Comparison of ENCODE assay signal across 14 mouse cellular contexts in genomic region chr5:143683696-143684095, GRCm38 (mm10). TPM values are rescaled to one million over a fixed set of nuclear protein-coding genes. Genes with fewer than 3 reads are reported as not detected.
DNase-seq lines count a peak whose midpoint lies in the region; ATAC-seq and TF ChIP-seq lines count a peak whose summit lies in the region.
"Had no signal": no experiment of that assay in that cellular context is flagged by ENCODE, and none has a peak within 500 bp of the region (broad histone marks: within the 10 kb centered on the region; RNA-seq: fewer than 3 reads in every experiment).

No protein-coding gene starts in this region.

- no peak overlapping the region for H3K9ac ChIP-seq in kidney, postnatal 0 days (ENCODE audit: low read depth, low read length)
- 0 out of 2 replicates have a peak overlapping the region, but pooled peaks have one; percentile 11 for H3K9ac ChIP-seq in embryonic facial prominence, embryonic 13.5 days
- H3K9ac ChIP-seq: liver, embryonic 12.5 days had no signal

- no peaks in the 10 kb centered on the region for H3K27me3 ChIP-seq in kidney, postnatal 0 days (ENCODE audit: insufficient read depth, low read length)
- no peaks in the 10 kb centered on the region for H3K27me3 ChIP-seq in embryonic facial prominence, embryonic 13.5 days
- H3K27me3 ChIP-seq: liver, embryonic 12.5 days; megakaryocyte, embryonic 14.5 days had no signal

- WGBS in kidney, postnatal 0 days = 30% methylated on average over 6 of the region's 6 CpGs
- WGBS in embryonic facial prominence, embryonic 13.5 days = 57% methylated on average over 6 of the region's 6 CpGs

- no peak for DNase-seq in kidney, postnatal 0 days (ENCODE audit: low spot score)
- no peak for DNase-seq in kidney, postnatal 25 days
- DNase-seq in Muller cell, postnatal 12 days (ENCODE audit: inconsistent ontology term) = peak; percentile 63
- DNase-seq in mesoderm, embryonic 11.5 days (ENCODE audit: low read depth, low spot score) = peak; percentile 28
- DNase-seq in lung, postnatal 36 days = no peak
- DNase-seq in urinary bladder, adult 18-20 months (ENCODE audit: low spot score in 2 of 2) = no peak
- DNase-seq: adrenal gland, adult 2 months; cerebellum, adult 2 months; kidney, adult 9 months; right cerebral cortex, postnatal 4 days had no signal

- no peak for TF ChIP-seq CTCF in kidney, postnatal 0 days (IDR thresholded peaks at IDR 0.05; ENCODE audit: low read depth)

- H3K27ac ChIP-seq in kidney, postnatal 0 days = peak overlapping the region; percentile 48; the same call in 1 of the 2 replicates
- no peak overlapping the region for H3K27ac ChIP-seq in embryonic facial prominence, embryonic 13.5 days
- H3K27ac ChIP-seq: liver, embryonic 12.5 days had no signal

- no peak for ATAC-seq in kidney, postnatal 0 days (replicated peaks; ENCODE audit: low FRiP score, low read depth)
- no peak for ATAC-seq in embryonic facial prominence, embryonic 13.5 days (ENCODE audit: insufficient number of reproducible peaks, insufficient read depth, low FRiP score, low TSS enrichment, low read depth)
- ATAC-seq: hindbrain, embryonic 16.5 days; liver, embryonic 12.5 days had no signal

- H3K4me3 ChIP-seq in kidney, postnatal 0 days (replicated peaks; ENCODE audit: low read depth, low read length) = no peak overlapping the region
- no peak overlapping the region for H3K4me3 ChIP-seq in embryonic facial prominence, embryonic 13.5 days
- H3K4me3 ChIP-seq: liver, embryonic 12.5 days; megakaryocyte, embryonic 14.5 days had no signal

- no peak overlapping the region for H3K4me2 ChIP-seq in kidney, postnatal 0 days (ENCODE audit: low read length)
- H3K4me2 ChIP-seq in embryonic facial prominence, embryonic 13.5 days = no peak overlapping the region
- H3K4me2 ChIP-seq: liver, embryonic 12.5 days had no signal

- H3K9me3 ChIP-seq in kidney, postnatal 0 days (replicated peaks; ENCODE audit: low read length) = no peaks in the 10 kb centered on the region
- no peaks in the 10 kb centered on the region for H3K9me3 ChIP-seq in embryonic facial prominence, embryonic 13.5 days
- H3K9me3 ChIP-seq: liver, embryonic 12.5 days; megakaryocyte, embryonic 14.5 days had no signal

- H3K4me1 ChIP-seq in kidney, postnatal 0 days (replicated peaks; ENCODE audit: insufficient read depth, low read length) = peaks cover 14% of the 10 kb centered on the region
- H3K4me1 ChIP-seq in embryonic facial prominence, embryonic 13.5 days = peaks cover 23% of the 10 kb centered on the region

- peaks cover 10% of the 10 kb centered on the region; the same call in 1 of the 2 replicates for H3K36me3 ChIP-seq in kidney, postnatal 0 days (ENCODE audit: insufficient read depth, low read length)
- H3K36me3 ChIP-seq in embryonic facial prominence, embryonic 13.5 days = peaks cover 26% of the 10 kb centered on the region

RNA-seq across cellular contexts. Expression of gene Usp42, which starts 48.4 kb away (rescaled TPM):
- polyA plus RNA-seq in kidney, postnatal 0 days (2015; fragmentation: Nextera tagmentation; extraction: Ambion mirVana) = 12.9 and 13.1 TPM in 2 replicates
- 24.2 and 27.2 TPM in 2 replicates for polyA plus RNA-seq in embryonic facial prominence, embryonic 13.5 days (2015; fragmentation: Nextera tagmentation; extraction: Ambion mirVana)

Comparison
In these comparisons a context has a peak if more than half of its experiments do, and no peak if none do; other contexts are left out.
1. DNase-seq: peak in Muller cell, postnatal 12 days (single experiment) and mesoderm, embryonic 11.5 days (single experiment); none in kidney, postnatal 0 days (single experiment), kidney, postnatal 25 days (0 of 2), lung, postnatal 36 days (single experiment) and urinary bladder, adult 18-20 months (0 of 2).